Mouse (Mus musculus): ENCODE measurements around the gene Lgr5. TPM values are rescaled to one million over a fixed set of nuclear protein-coding genes. Genes with fewer than 3 reads are reported as not detected.

Lgr5 gene
- total RNA-seq, 2 experiments from 2014 or later, result 33.8 to 33.9 TPM

- DNase-seq (ENCODE audit: low spot score in 2 of 2), result no peak
Measured at GRCm38 (mm10) chr10:115457368-115458021, 130.1 kb downstream of the Lgr5 start.

DNA sequence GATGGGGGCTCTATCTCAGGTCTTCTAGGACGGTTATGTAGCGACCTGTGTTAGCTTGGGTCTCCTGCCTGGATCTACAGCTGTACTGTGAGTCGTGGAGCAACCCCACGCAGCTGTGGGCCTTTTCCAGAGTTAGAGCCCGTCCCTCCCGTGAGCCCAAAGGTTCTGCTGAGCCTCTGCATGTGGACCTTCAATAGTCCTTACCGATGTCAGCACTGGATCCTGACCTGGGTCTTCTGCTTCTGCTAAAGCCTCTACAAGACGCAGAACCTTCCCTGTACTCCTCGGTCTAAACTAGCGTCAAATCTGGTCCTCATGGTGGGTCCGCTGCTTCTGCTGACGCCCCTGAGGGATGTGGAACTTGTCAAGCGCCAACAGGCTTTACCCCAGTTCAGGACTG is 139.0 kb downstream of the Lgr5 start:
- DNase-seq (ENCODE audit: low spot score in 2 of 2), result no peak

DNA sequence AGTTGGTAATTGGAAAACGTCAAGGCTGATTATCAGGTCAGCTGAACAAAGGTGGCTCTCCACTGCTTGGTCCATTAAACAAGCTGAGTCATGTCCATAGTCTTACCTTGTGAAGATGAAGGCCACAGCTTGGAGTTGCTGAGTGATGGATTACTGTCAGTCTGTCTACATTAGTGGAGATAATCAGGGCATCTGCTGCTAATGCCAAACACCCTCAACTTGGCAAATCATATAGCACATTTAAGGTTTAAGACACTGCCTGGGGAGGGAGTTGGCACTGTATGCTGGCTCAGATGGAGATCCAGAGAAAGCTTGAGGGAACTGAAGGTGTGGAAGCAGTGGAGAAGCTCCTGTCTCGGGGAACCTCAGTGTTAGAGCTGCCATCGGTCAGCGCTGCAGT is 150.3 kb downstream of the Lgr5 start:
- no peak for DNase-seq (ENCODE audit: low spot score in 2 of 2)

DNA sequence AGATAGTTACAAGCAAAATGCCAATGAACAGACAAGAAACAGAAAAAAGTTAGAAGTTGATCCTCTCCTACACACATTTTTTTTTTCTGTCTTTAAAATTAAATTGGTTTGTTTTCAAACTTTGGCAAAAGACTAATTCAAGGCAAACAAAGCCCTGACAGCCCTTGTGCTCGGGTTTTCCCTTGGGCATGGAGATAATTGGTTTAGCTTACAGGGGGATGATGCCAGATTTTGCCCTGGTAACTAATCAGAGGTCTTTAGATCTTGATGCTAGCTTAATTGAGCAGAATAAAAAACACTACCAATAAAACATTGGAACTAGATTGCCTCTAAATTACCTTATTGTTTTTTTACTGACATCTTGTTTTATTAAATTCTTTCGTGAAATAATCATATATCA is 162.2 kb downstream of the Lgr5 start:
- no peak for DNase-seq (ENCODE audit: low spot score in 2 of 2)

DNA sequence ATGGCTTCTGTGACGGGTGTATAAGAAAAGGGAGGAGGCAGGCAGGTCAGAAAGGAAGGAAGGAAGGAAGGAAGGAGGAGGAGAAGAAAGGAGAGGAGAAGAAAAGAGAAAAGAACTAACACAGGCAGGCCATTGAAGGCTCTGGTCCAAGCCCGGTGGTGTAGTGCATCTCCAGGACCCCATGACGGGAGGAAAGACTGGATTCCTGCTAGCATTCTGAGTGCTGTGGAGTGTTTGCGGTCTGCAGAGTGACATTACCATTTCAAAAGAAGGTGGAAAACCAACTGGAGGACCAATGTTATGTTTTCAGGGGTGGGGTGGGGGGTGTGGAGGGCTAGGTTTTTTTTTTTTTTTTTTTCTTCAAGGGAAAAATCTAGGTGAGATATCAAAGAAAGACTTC is 165.6 kb downstream of the Lgr5 start:
- DNase-seq (ENCODE audit: low spot score in 2 of 2), result no peak

- no peak for DNase-seq (ENCODE audit: low spot score in 2 of 2)
Measured at GRCm38 (mm10) chr10:115414056-115414455, 173.5 kb downstream of the Lgr5 start.

DNA sequence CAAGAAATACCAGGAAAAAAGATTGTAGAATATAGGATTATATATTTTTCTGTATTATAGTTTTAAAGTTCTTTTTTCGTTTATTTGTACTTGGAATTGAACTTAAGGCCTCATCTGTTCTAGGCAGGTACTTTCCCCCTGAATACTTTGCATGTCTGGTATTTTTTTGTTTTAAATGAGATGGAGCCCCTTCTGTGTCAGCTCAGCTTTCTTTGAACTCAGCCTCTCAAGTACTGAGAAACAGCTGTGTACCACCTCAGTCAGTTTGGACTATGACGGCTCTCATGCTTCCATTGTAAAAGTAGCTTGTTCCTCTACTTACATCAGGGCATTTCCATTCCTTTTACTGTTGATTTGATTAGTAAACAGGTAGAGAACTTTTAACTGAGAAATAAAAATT is 174.1 kb downstream of the Lgr5 start:
- DNase-seq (ENCODE audit: low spot score in 2 of 2), result no peak

DNA sequence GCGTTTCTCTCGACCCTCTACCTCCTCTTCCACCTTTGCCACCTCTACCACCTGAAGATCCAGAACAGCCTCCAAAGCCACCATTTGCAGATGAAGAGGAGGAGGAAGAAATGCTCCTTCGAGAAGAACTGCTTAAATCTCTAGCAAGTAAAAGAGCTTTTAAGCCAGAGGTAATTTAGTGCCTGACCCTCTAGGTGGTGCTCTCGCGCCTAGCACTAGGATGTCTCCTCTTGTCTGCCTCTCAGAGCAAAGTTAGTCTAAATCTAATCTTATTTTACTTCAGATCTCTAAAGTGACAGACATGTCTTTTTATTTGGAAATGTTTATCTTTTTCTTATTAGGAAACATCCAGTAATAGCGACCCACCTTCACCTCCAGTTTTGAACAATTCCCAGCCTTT is 181.2 kb downstream of the Lgr5 start:
- DNase-seq (ENCODE audit: low spot score in 2 of 2), result peak in 1 of 2 experiments; percentile 31

Other genes with a start within 250 kb of the Lgr5 start
- 10 to 100 TPM; 34.1 to 42.3 TPM for gene Tmem19, start 225.3 kb downstream of the Lgr5 start, total RNA-seq (2021)
- 10 to 100 TPM in 1 of 2 experiments, 1 to 10 TPM in 1; 9.7 to 10.6 TPM for gene Thap2, start 203.3 kb downstream of the Lgr5 start, total RNA-seq (2021)
- gene Zfc3h1, start 202.8 kb downstream of the Lgr5 start, total RNA-seq (2021), result 10 to 100 TPM; 52.5 to 58.3 TPM
- not detected for gene A930009A15Rik, start 17.8 kb downstream of the Lgr5 start, total RNA-seq (2021)
- gene Tspan8, start 229.1 kb upstream of the Lgr5 start, total RNA-seq (2021), result 1 to 10 TPM; 2.2 to 6.3 TPM

Data from adrenal gland, postnatal 4 days (tissue).